Mouse (Mus musculus) cerebellum, adult 18-20 months (tissue): ENCODE measurements around the gene Spink2.
A peak's percentile ranks its signal among the peaks of the same experiment; 100 is the strongest.
"Not testable (repeated sequence)": the region's sequence is repeated elsewhere in the genome, so short reads cannot be mapped to it uniquely, and the experiment has no call there.

Experiments
- DNase-seq, 2 experiments: peaks; one replicate each; pipeline ENCODE4 v3.0.0; 2021

Spink2 gene

GRCm38 (mm10) chr5:77211236-77211635 is at the start of gene Spink2:
Spink2 (minus strand) TSS chr5:77211471.
- no peak for DNase-seq

GRCm38 (mm10) chr5:77260141-77260540 is 48.9 kb upstream of the Spink2 start:
- DNase-seq: no peak

- no peak for DNase-seq
These were observed 48.0 kb upstream of the Spink2 start for GRCm38 (mm10) chr5:77259315-77259714.

GRCm38 (mm10) chr5:77257603-77258002 is 46.3 kb upstream of the Spink2 start:
- no peak for DNase-seq

GRCm38 (mm10) chr5:77254402-77254801 is 43.1 kb upstream of the Spink2 start:
- no peak for DNase-seq

GRCm38 (mm10) chr5:77253154-77253553 is 41.9 kb upstream of the Spink2 start:
- DNase-seq: no peak

- no peak for DNase-seq
These were observed 41.0 kb upstream of the Spink2 start for GRCm38 (mm10) chr5:77252115-77252827.

GRCm38 (mm10) chr5:77251656-77252055 is 40.4 kb upstream of the Spink2 start:
- DNase-seq: no peak

- DNase-seq: no peak
These were observed 38.8 kb upstream of the Spink2 start for GRCm38 (mm10) chr5:77250083-77250482.

GRCm38 (mm10) chr5:77245787-77246671 is 34.8 kb upstream of the Spink2 start:
- no peak for DNase-seq

GRCm38 (mm10) chr5:77245463-77245786 is 34.2 kb upstream of the Spink2 start:
- DNase-seq: no peak

GRCm38 (mm10) chr5:77244331-77244987 is 33.2 kb upstream of the Spink2 start:
- no peak for DNase-seq

- DNase-seq: no peak
These were observed 25.8 kb upstream of the Spink2 start for GRCm38 (mm10) chr5:77237104-77237503.

GRCm38 (mm10) chr5:77234921-77235320 is 23.6 kb upstream of the Spink2 start:
- DNase-seq: no peak

- not testable (repeated sequence) for DNase-seq
These were observed 20.6 kb upstream of the Spink2 start for GRCm38 (mm10) chr5:77231863-77232262.

GRCm38 (mm10) chr5:77228986-77229385 is 17.7 kb upstream of the Spink2 start:
- DNase-seq: no peak

GRCm38 (mm10) chr5:77223043-77223975 is 12.0 kb upstream of the Spink2 start:
- DNase-seq: no peak

- no peak for DNase-seq
These were observed 6.5 kb upstream of the Spink2 start for GRCm38 (mm10) chr5:77217724-77218123.

- peak; percentile 49 to 66 for DNase-seq
These were observed 5.9 kb upstream of the Spink2 start for GRCm38 (mm10) chr5:77217211-77217610.

GRCm38 (mm10) chr5:77206134-77206533 is 5.1 kb downstream of the Spink2 start:
- no peak for DNase-seq

- no peak for DNase-seq
These were observed 9.0 kb downstream of the Spink2 start for GRCm38 (mm10) chr5:77202238-77202637.

- DNase-seq: no peak
These were observed 10.6 kb downstream of the Spink2 start for GRCm38 (mm10) chr5:77200695-77201094.

- no peak for DNase-seq
These were observed 17.3 kb downstream of the Spink2 start for GRCm38 (mm10) chr5:77193951-77194350.
